ENCODE assay signal across 8 mouse cellular contexts in genomic region chr12:79097106-79097752, GRCm38 (mm10). TPM values are rescaled to one million over a fixed set of nuclear protein-coding genes. Genes with fewer than 3 reads are reported as not detected.
DNase-seq lines count a peak whose midpoint lies in the region; ATAC-seq and TF ChIP-seq lines count a peak whose summit lies in the region.

No protein-coding gene starts in this region.

- 54% methylated on average over 3 of the region's 3 CpGs for WGBS in forebrain, postnatal 0 days
- 65% methylated on average over 3 of the region's 3 CpGs for WGBS in forebrain, embryonic 15.5 days
- 49% methylated on average over 3 of the region's 3 CpGs for WGBS in midbrain, embryonic 14.5 days
- WGBS in midbrain, embryonic 13.5 days, result 65% methylated on average over 3 of the region's 3 CpGs
- WGBS in embryonic facial prominence, embryonic 10.5 days, result 66% methylated on average over 3 of the region's 3 CpGs
- WGBS in lung, adult 2 months, result 38% methylated on average over 3 of the region's 3 CpGs

- H3K27me3 ChIP-seq in forebrain, postnatal 0 days (ENCODE audit: insufficient read depth, low read length), result no peaks in the 10 kb centered on the region
- H3K27me3 ChIP-seq in forebrain, embryonic 15.5 days, result no peaks in the 10 kb centered on the region
- no peaks in the 10 kb centered on the region for H3K27me3 ChIP-seq in midbrain, embryonic 14.5 days (ENCODE audit: control insufficient read depth, insufficient read depth, low read length)
- H3K27me3 ChIP-seq in midbrain, embryonic 13.5 days, result 0 out of 2 replicates have a peak, but pooled peaks cover 2% of the 10 kb centered on the region
- H3K27me3 ChIP-seq in embryonic facial prominence, embryonic 10.5 days (replicated peaks; ENCODE audit: low read depth, poor library complexity, severe bottlenecking), result 0 out of 2 replicates have a peak, but pooled peaks cover 3% of the 10 kb centered on the region

- H3K4me2 ChIP-seq in forebrain, postnatal 0 days (ENCODE audit: low read depth), result no peak overlapping the region
- no peak overlapping the region for H3K4me2 ChIP-seq in forebrain, embryonic 15.5 days (replicated peaks)
- H3K4me2 ChIP-seq in midbrain, embryonic 14.5 days (ENCODE audit: low read length), result no peak overlapping the region
- H3K4me2 ChIP-seq in midbrain, embryonic 13.5 days (replicated peaks), result no peak overlapping the region

- TF ChIP-seq CTCF in forebrain, postnatal 0 days (IDR thresholded peaks at IDR 0.05; ENCODE audit: low read depth), result peak; percentile 82
- TF ChIP-seq CTCF in lung, adult 2 months (IDR thresholded peaks at IDR 0.05; ENCODE audit: insufficient read depth, low read length), result peak; percentile 49; the same call in 1 of the 2 replicates

- DNase-seq in forebrain, postnatal 0 days, result peak; percentile 73
- DNase-seq in midbrain, embryonic 14.5 days, result peak; percentile 83
- peak; percentile 24 for DNase-seq in WW6 (ENCODE audit: low read depth, low spot score)
- DNase-seq in embryonic facial prominence, embryonic 10.5 days (ENCODE audit: low spot score), result peak; percentile 17
- no peak for DNase-seq in lung, adult 2 months
- DNase-seq in testis, postnatal 10 days (ENCODE audit: low spot score), result no peak

- no peaks in the 10 kb centered on the region for H3K9me3 ChIP-seq in forebrain, postnatal 0 days (ENCODE audit: low read length)
- H3K9me3 ChIP-seq in forebrain, embryonic 15.5 days, result no peaks in the 10 kb centered on the region
- H3K9me3 ChIP-seq in midbrain, embryonic 14.5 days (ENCODE audit: control insufficient read depth, low read length), result no peaks in the 10 kb centered on the region
- no peaks in the 10 kb centered on the region for H3K9me3 ChIP-seq in midbrain, embryonic 13.5 days
- H3K9me3 ChIP-seq in embryonic facial prominence, embryonic 10.5 days, result no peaks in the 10 kb centered on the region

- no peaks in the 10 kb centered on the region for H3K36me3 ChIP-seq in forebrain, postnatal 0 days (ENCODE audit: insufficient read depth)
- H3K36me3 ChIP-seq in forebrain, embryonic 15.5 days, result no peaks in the 10 kb centered on the region
- H3K36me3 ChIP-seq in midbrain, embryonic 14.5 days (ENCODE audit: control insufficient read depth, insufficient read depth, low read length), result no peaks in the 10 kb centered on the region
- H3K36me3 ChIP-seq in midbrain, embryonic 13.5 days, result no peaks in the 10 kb centered on the region
- no peaks in the 10 kb centered on the region for H3K36me3 ChIP-seq in embryonic facial prominence, embryonic 10.5 days (replicated peaks)

- no peak overlapping the region for H3K9ac ChIP-seq in forebrain, postnatal 0 days
- no peak overlapping the region for H3K9ac ChIP-seq in forebrain, embryonic 15.5 days (replicated peaks)
- no peak overlapping the region for H3K9ac ChIP-seq in midbrain, embryonic 14.5 days (replicated peaks; ENCODE audit: low read length)
- H3K9ac ChIP-seq in midbrain, embryonic 13.5 days (replicated peaks), result no peak overlapping the region

- no peak for TF ChIP-seq POLR2A in lung, adult 2 months (IDR thresholded peaks at IDR 0.05; ENCODE audit: borderline replicate concordance, extremely low read depth, low read depth, low read length)

- peak; percentile 51; the same call in 1 of the 2 replicates for ATAC-seq in forebrain, postnatal 0 days
- no peak for ATAC-seq in forebrain, embryonic 15.5 days (replicated peaks)
- ATAC-seq in midbrain, embryonic 14.5 days (ENCODE audit: low FRiP score, low TSS enrichment), result no peak
- ATAC-seq in midbrain, embryonic 13.5 days, result no peak

- no peak overlapping the region for H3K4me3 ChIP-seq in forebrain, postnatal 0 days (ENCODE audit: low read depth, low read length)
- H3K4me3 ChIP-seq in forebrain, embryonic 15.5 days, result no peak overlapping the region
- H3K4me3 ChIP-seq in midbrain, embryonic 14.5 days (replicated peaks; ENCODE audit: low read depth, low read length), result no peak overlapping the region
- H3K4me3 ChIP-seq in midbrain, embryonic 13.5 days (replicated peaks), result no peak overlapping the region
- no peak overlapping the region for H3K4me3 ChIP-seq in embryonic facial prominence, embryonic 10.5 days
- H3K4me3 ChIP-seq in lung, adult 2 months (replicated peaks; ENCODE audit: extremely low read depth, low read depth, low read length), result no peak overlapping the region

- no peak overlapping the region for H3K27ac ChIP-seq in forebrain, postnatal 0 days (ENCODE audit: low read depth, low read length)
- H3K27ac ChIP-seq in forebrain, embryonic 15.5 days (replicated peaks), result no peak overlapping the region
- no peak overlapping the region for H3K27ac ChIP-seq in midbrain, embryonic 14.5 days (replicated peaks; ENCODE audit: low read depth, low read length)
- no peak overlapping the region for H3K27ac ChIP-seq in midbrain, embryonic 13.5 days
- no peak overlapping the region for H3K27ac ChIP-seq in embryonic facial prominence, embryonic 10.5 days (replicated peaks)

- H3K4me1 ChIP-seq in forebrain, postnatal 0 days (ENCODE audit: insufficient read depth), result no peaks in the 10 kb centered on the region
- no peaks in the 10 kb centered on the region for H3K4me1 ChIP-seq in forebrain, embryonic 15.5 days
- H3K4me1 ChIP-seq in midbrain, embryonic 14.5 days (ENCODE audit: control insufficient read depth, insufficient read depth, low read length), result no peaks in the 10 kb centered on the region
- H3K4me1 ChIP-seq in midbrain, embryonic 13.5 days (replicated peaks), result no peaks in the 10 kb centered on the region
- H3K4me1 ChIP-seq in embryonic facial prominence, embryonic 10.5 days, result peaks cover 5% of the 10 kb centered on the region; the same call in 1 of the 2 replicates
- no peaks in the 10 kb centered on the region; the same call in 1 of the 2 replicates for H3K4me1 ChIP-seq in lung, adult 2 months (ENCODE audit: control insufficient read depth, insufficient read depth, low read length)

RNA-seq across cellular contexts. Expression of gene Pigh, which starts 7.8 kb away (rescaled TPM):
- 14.0 and 15.5 TPM in 2 replicates for total RNA-seq in forebrain, postnatal 0 days (2014; rRNA removed)
- polyA plus RNA-seq in forebrain, postnatal 0 days (2015; fragmentation: Nextera tagmentation; extraction: Ambion mirVana), result 6.9 and 12.7 TPM in 2 replicates
- 18.5 and 21.6 TPM in 2 replicates for polyA plus RNA-seq in forebrain, embryonic 15.5 days (2015; fragmentation: Nextera tagmentation; extraction: Ambion mirVana)
- 17.3 and 22.2 TPM in 2 replicates for polyA plus RNA-seq in midbrain, embryonic 14.5 days (2014; fragmentation: Nextera tagmentation; extraction: Ambion mirVana)
- 25.3 and 26.4 TPM in 2 replicates for polyA plus RNA-seq in midbrain, embryonic 13.5 days (2015; fragmentation: Nextera tagmentation; extraction: Ambion mirVana)
- 32.7 and 33.4 TPM in 2 replicates for polyA plus RNA-seq in embryonic facial prominence, embryonic 10.5 days (2016; fragmentation: Nextera tagmentation; extraction: Ambion mirVana)
- 12.9 and 15.0 TPM in 2 replicates for polyA plus RNA-seq in lung, adult 2 months (2012; rRNA removed)

RNA-seq across cellular contexts. Expression of gene Arg2, which starts 33.3 kb away (rescaled TPM):
- 15.9 and 16.1 TPM in 2 replicates for total RNA-seq in forebrain, postnatal 0 days (2014; rRNA removed)
- polyA plus RNA-seq in forebrain, postnatal 0 days (2015; fragmentation: Nextera tagmentation; extraction: Ambion mirVana), result 19.6 and 22.7 TPM in 2 replicates
- 13.9 and 15.3 TPM in 2 replicates for polyA plus RNA-seq in forebrain, embryonic 15.5 days (2015; fragmentation: Nextera tagmentation; extraction: Ambion mirVana)
- 31.1 and 35.8 TPM in 2 replicates for polyA plus RNA-seq in midbrain, embryonic 14.5 days (2014; fragmentation: Nextera tagmentation; extraction: Ambion mirVana)
- polyA plus RNA-seq in midbrain, embryonic 13.5 days (2015; fragmentation: Nextera tagmentation; extraction: Ambion mirVana), result 22.9 and 23.3 TPM in 2 replicates
- polyA plus RNA-seq in embryonic facial prominence, embryonic 10.5 days (2016; fragmentation: Nextera tagmentation; extraction: Ambion mirVana), result 2.9 and 3.5 TPM in 2 replicates
- polyA plus RNA-seq in lung, adult 2 months (2012; rRNA removed), result 4.0 and 4.7 TPM in 2 replicates

Comparison
In these comparisons a context has a peak if more than half of its experiments do, and no peak if none do; other contexts are left out.
1. DNase-seq: peak in forebrain, postnatal 0 days (single experiment), midbrain, embryonic 14.5 days (single experiment), WW6 (single experiment) and embryonic facial prominence, embryonic 10.5 days (single experiment); none in lung, adult 2 months (single experiment) and testis, postnatal 10 days (single experiment).